ENCODE assay signal across 9 mouse cellular contexts in genomic region chr15:61096021-61096781, GRCm38 (mm10).
DNase-seq lines count a peak whose midpoint lies in the region; ATAC-seq and TF ChIP-seq lines count a peak whose summit lies in the region.
"Had no signal": no experiment of that assay in that cellular context is flagged by ENCODE, and none has a peak within 500 bp of the region (broad histone marks: within the 10 kb centered on the region; RNA-seq: fewer than 3 reads in every experiment).

No protein-coding gene starts in this region.

- no peak overlapping the region for H3K9ac ChIP-seq in embryonic facial prominence, embryonic 11.5 days (replicated peaks; ENCODE audit: low read length)
- H3K9ac ChIP-seq in midbrain, embryonic 11.5 days (ENCODE audit: low read length) = no peak overlapping the region
- H3K9ac ChIP-seq in hindbrain, postnatal 0 days (replicated peaks; ENCODE audit: low read length) = no peak overlapping the region

- no peak overlapping the region for H3K27ac ChIP-seq in embryonic facial prominence, embryonic 11.5 days (replicated peaks; ENCODE audit: low read depth, low read length)
- no peak overlapping the region for H3K27ac ChIP-seq in embryonic facial prominence, embryonic 10.5 days (replicated peaks)
- no peak overlapping the region for H3K27ac ChIP-seq in midbrain, embryonic 11.5 days (ENCODE audit: low read depth, low read length)
- H3K27ac ChIP-seq in midbrain, embryonic 10.5 days (replicated peaks) = no peak overlapping the region
- H3K27ac ChIP-seq in hindbrain, postnatal 0 days = no peak overlapping the region

- H3K4me1 ChIP-seq in embryonic facial prominence, embryonic 11.5 days (ENCODE audit: control insufficient read depth, insufficient read depth, low read length) = no peaks in the 10 kb centered on the region
- 0 out of 2 replicates have a peak, but pooled peaks cover 3% of the 10 kb centered on the region for H3K4me1 ChIP-seq in embryonic facial prominence, embryonic 10.5 days
- H3K4me1 ChIP-seq in midbrain, embryonic 11.5 days (ENCODE audit: control insufficient read depth, insufficient read depth, low read length) = no peaks in the 10 kb centered on the region
- H3K4me1 ChIP-seq in midbrain, embryonic 10.5 days = no peaks in the 10 kb centered on the region
- no peaks in the 10 kb centered on the region for H3K4me1 ChIP-seq in hindbrain, postnatal 0 days (ENCODE audit: insufficient read depth, low read length)

- 69% methylated on average over 3 of the region's 3 CpGs for whole genome bisulfite sequencing in embryonic facial prominence, embryonic 11.5 days
- 71% methylated on average over 3 of the region's 3 CpGs for WGBS in embryonic facial prominence, embryonic 10.5 days
- 65% methylated on average over 3 of the region's 3 CpGs for WGBS in midbrain, embryonic 11.5 days
- WGBS in midbrain, embryonic 10.5 days = 61% methylated on average over 3 of the region's 3 CpGs
- 57% methylated on average over 3 of the region's 3 CpGs for WGBS in hindbrain, postnatal 0 days

- H3K27me3 ChIP-seq in embryonic facial prominence, embryonic 11.5 days (ENCODE audit: control insufficient read depth, insufficient read depth, low read length) = no peaks in the 10 kb centered on the region
- H3K27me3 ChIP-seq in embryonic facial prominence, embryonic 10.5 days (replicated peaks; ENCODE audit: low read depth, poor library complexity, severe bottlenecking) = no peaks in the 10 kb centered on the region
- H3K27me3 ChIP-seq in midbrain, embryonic 11.5 days (ENCODE audit: control insufficient read depth, insufficient read depth, low read length) = no peaks in the 10 kb centered on the region
- H3K27me3 ChIP-seq in midbrain, embryonic 10.5 days (ENCODE audit: low read depth, poor library complexity, severe bottlenecking) = no peaks in the 10 kb centered on the region
- no peaks in the 10 kb centered on the region for H3K27me3 ChIP-seq in hindbrain, postnatal 0 days (ENCODE audit: insufficient read depth, low read length)
- no peaks in the 10 kb centered on the region for H3K27me3 ChIP-seq in splenic B cell, adult 2 months (ENCODE audit: control insufficient read depth, insufficient read depth, low read length, poor library complexity, severe bottlenecking)

- H3K9me3 ChIP-seq in embryonic facial prominence, embryonic 11.5 days (replicated peaks; ENCODE audit: control insufficient read depth, low read length) = no peaks in the 10 kb centered on the region
- H3K9me3 ChIP-seq in embryonic facial prominence, embryonic 10.5 days = no peaks in the 10 kb centered on the region
- no peaks in the 10 kb centered on the region for H3K9me3 ChIP-seq in midbrain, embryonic 11.5 days (ENCODE audit: control insufficient read depth, low read length)
- no peaks in the 10 kb centered on the region for H3K9me3 ChIP-seq in midbrain, embryonic 10.5 days (replicated peaks)
- H3K9me3 ChIP-seq in hindbrain, postnatal 0 days (ENCODE audit: low read length) = no peaks in the 10 kb centered on the region

- peak; percentile 75 for TF ChIP-seq CTCF in hindbrain, postnatal 0 days (IDR thresholded peaks at IDR 0.05; ENCODE audit: low read depth)

- no peak overlapping the region for H3K4me2 ChIP-seq in embryonic facial prominence, embryonic 11.5 days (ENCODE audit: low read depth, low read length)
- no peak overlapping the region for H3K4me2 ChIP-seq in midbrain, embryonic 11.5 days
- H3K4me2 ChIP-seq in hindbrain, postnatal 0 days (ENCODE audit: low read depth, low read length) = no peak overlapping the region

- peak; percentile 74 for DNase-seq in embryonic facial prominence, embryonic 11.5 days (ENCODE audit: low spot score)
- DNase-seq in embryonic facial prominence, embryonic 10.5 days (ENCODE audit: low spot score) = no peak
- peak; percentile 90 for DNase-seq in midbrain, embryonic 11.5 days (ENCODE audit: low spot score, missing footprints)
- DNase-seq in midbrain, embryonic 10.5 days (ENCODE audit: low spot score) = no peak
- DNase-seq in hindbrain, postnatal 0 days (ENCODE audit: low spot score) = peak; percentile 86
- DNase-seq in splenic B cell, adult 2 months (ENCODE audit: low read depth, low spot score) = peak; percentile 31

- no peak for ATAC-seq in embryonic facial prominence, embryonic 11.5 days (replicated peaks; ENCODE audit: insufficient number of reproducible peaks, low FRiP score, low TSS enrichment, low read depth)
- peak; percentile 71; the same call in 1 of the 2 replicates for ATAC-seq in midbrain, embryonic 11.5 days (ENCODE audit: low FRiP score)
- ATAC-seq in hindbrain, postnatal 0 days = peak; percentile 66; the same call in 1 of the 2 replicates
- ATAC-seq in erythroblast, adult 5-6 weeks (replicated peaks; ENCODE audit: low FRiP score, poor library complexity, severe bottlenecking) = no peak
- ATAC-seq in monocyte, adult 5-6 weeks (replicated peaks; ENCODE audit: insufficient number of reproducible peaks, low FRiP score, low TSS enrichment, poor library complexity, severe bottlenecking) = no peak

- no peak overlapping the region for H3K4me3 ChIP-seq in embryonic facial prominence, embryonic 11.5 days (ENCODE audit: low read depth, low read length)
- H3K4me3 ChIP-seq in embryonic facial prominence, embryonic 10.5 days = no peak overlapping the region
- H3K4me3 ChIP-seq in midbrain, embryonic 11.5 days (ENCODE audit: low read depth, low read length) = no peak overlapping the region
- H3K4me3 ChIP-seq in midbrain, embryonic 10.5 days = no peak overlapping the region
- no peak overlapping the region for H3K4me3 ChIP-seq in hindbrain, postnatal 0 days (ENCODE audit: low read length)
- H3K4me3 ChIP-seq: erythroblast, embryonic 14.5 days had no signal

- no peaks in the 10 kb centered on the region for H3K36me3 ChIP-seq in embryonic facial prominence, embryonic 11.5 days (replicated peaks; ENCODE audit: control insufficient read depth, insufficient read depth, low read depth, low read length)
- no peaks in the 10 kb centered on the region for H3K36me3 ChIP-seq in embryonic facial prominence, embryonic 10.5 days (replicated peaks)
- H3K36me3 ChIP-seq in midbrain, embryonic 11.5 days (ENCODE audit: control insufficient read depth, insufficient read depth, low read length) = no peaks in the 10 kb centered on the region
- no peaks in the 10 kb centered on the region for H3K36me3 ChIP-seq in midbrain, embryonic 10.5 days
- H3K36me3 ChIP-seq in hindbrain, postnatal 0 days (ENCODE audit: insufficient read depth, low read length) = no peaks in the 10 kb centered on the region
- H3K36me3 ChIP-seq in splenic B cell, adult 2 months (ENCODE audit: control insufficient read depth, insufficient read depth, low read length, poor library complexity, severe bottlenecking) = no peaks in the 10 kb centered on the region

Comparison
In these comparisons a context has a peak if more than half of its experiments do, and no peak if none do; other contexts are left out.
1. DNase-seq: peak in embryonic facial prominence, embryonic 11.5 days (single experiment), midbrain, embryonic 11.5 days (single experiment), hindbrain, postnatal 0 days (single experiment) and splenic B cell, adult 2 months (single experiment); none in embryonic facial prominence, embryonic 10.5 days (single experiment) and midbrain, embryonic 10.5 days (single experiment).
2. ATAC-seq: peak in midbrain, embryonic 11.5 days (single experiment) and hindbrain, postnatal 0 days (single experiment); none in embryonic facial prominence, embryonic 11.5 days (single experiment), erythroblast, adult 5-6 weeks (single experiment) and monocyte, adult 5-6 weeks (single experiment).